Mouse (Mus musculus) fat pad, adult 2 months (tissue): ENCODE data around the gene Pikfyve.
"Not testable (repeated sequence)": the region's sequence is repeated elsewhere in the genome, so short reads cannot be mapped to it uniquely, and the experiment has no call there.

ENCODE experiments used
- DNase-seq: peaks from one replicate; pipeline ENCODE4 v3.0.0-alpha.2; 2011; ENCODE audit warnings: low read depth, low spot score; ENCODE audit errors: extremely low read depth

The Pikfyve gene

DNA sequence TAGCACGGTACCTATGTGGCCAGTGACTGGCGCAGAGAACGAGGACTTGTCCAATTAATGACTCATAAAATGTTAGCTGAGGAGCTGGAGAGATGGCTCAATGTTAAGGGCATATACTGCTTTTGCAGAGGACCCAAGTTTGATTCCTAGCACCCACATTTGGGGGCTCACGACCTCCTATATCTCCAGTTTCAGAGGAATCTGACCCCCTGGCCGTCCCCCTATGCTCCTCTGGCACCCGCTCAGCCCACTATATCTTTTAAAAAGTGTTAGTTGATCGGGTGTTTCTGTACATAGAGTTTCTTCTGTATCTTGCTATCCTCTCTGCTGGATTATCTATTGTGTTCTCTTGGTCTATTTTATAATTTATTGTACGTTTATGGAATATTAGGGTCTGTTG, 1.5 kb upstream of the Pikfyve start:
- DNase-seq, result no peak

DNA sequence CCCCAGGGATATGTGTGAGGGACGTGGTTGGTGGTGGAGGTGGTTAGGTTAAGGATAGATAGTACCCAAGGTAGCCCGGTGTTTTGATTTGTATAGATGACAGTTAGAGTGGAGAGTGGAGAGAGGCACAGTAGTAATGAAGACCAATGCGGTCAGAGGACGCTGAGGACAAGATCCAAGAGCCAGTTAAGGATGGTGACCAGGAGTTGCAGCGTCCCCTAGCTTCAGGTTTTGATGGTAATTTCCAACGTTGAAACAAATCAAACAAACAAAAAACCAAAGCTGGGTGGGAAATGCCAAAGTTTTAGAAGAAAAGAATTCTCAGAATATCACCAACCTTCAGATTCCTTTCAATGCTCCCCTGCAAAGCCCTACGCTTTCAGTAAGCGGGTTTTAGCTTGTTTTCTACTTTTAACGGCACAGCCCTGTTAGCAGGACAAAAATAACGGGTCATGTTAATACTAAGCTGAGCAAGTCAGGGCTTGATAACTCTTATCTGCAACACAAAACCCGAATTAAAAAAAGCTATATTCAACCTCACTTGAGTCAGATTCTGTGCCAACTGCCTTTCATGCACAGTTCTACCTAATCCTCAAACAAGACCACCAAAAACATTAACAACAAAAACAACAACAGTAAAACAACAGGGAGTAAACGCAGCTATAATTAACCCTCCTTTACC, 818 bp upstream of the Pikfyve start:
- DNase-seq, result no peak

DNA sequence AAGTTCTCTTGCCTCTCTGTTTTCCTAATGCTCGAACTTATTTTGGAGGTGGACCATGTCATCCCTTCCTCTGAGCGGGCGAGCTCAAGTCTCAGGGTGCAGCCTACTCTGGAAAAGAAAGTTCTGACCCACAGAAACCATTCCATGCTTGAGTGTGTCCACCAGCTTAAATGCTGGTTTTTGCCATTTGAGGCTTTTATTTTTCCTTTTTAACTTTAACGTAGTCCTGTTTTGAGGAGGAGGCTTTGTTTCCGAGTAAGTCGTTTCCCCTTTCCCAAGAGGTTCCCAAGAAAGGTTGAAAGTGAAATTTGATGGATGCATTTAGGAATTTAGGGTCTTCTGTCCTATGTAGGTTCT, 569 bp downstream of the Pikfyve start:
- DNase-seq, result no peak

DNA sequence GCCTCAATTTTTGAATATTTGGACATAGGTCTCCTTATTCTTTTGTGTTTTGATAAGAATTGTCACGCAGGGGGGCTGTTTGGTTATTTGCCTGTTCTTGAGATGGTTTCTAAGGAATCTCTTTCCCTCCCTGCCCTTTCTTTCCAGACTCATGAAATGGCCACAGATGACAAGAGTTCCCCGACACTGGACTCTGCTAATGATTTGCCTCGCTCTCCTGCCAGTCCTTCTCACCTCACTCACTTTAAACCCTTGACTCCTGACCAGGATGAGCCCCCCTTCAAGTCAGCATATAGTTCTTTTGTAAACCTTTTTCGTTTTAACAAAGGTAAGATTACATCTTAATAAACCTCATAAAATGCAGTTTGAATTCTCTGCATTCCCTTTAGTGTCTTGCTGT, 3.7 kb downstream of the Pikfyve start:
- no peak for DNase-seq

DNA sequence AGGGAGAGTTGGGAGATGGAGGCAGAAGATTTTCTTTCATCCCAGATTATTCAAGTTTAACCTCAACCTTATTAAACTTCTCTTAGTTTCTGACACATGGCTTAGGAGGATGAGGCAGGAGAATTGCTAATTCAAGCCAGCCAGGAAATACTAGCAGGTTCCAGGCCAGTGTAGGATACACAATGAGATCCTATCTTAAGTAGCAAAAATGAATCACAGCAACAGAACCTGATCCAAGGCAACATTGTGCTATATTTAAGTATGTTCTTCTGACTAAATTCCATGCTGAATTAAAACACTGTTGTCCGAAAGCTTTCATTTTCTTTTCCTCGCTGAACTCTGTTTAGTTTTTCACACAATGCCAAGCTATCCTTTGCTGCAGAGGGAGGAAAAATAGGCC, 6.7 kb downstream of the Pikfyve start:
- no peak for DNase-seq

DNA sequence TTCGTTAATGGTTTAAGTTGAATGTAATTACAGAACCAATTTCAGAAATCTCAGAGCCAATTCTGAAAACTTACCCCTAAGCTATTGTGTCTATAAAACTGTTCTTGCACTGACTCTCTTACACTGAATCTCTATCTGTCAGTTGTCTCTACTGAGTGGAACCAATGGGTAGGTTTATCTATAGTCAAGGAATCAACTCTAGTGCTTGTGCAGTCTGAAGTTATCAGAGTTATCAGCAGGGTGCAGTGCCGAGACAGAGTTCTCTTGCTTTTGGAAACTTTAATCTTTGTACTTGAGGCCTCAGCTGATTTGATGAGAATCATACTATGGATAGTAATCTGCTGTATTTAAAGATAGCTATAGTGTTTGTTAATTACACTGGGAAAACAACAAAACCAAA, 11.9 kb downstream of the Pikfyve start:
- DNase-seq, result no peak

DNA sequence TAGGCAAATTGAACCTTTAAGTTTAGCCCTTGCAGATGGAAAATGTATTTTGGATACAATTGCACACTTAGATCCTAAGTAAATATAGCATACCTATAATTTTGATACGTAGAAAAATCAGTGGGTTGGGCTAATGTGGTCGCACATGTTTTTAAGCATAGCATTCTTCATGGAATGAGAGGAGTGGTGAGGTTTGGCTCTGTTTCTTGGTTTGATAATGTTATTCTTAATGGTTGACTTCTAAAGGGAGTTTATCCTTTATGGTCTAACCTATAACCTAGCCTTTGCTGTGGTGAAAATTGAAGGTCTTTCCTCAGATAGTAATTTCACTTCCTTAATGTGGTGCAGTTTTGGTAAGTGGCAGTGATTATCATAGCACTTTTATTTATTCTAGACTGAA, 12.4 kb downstream of the Pikfyve start:
- DNase-seq, result no peak

DNA sequence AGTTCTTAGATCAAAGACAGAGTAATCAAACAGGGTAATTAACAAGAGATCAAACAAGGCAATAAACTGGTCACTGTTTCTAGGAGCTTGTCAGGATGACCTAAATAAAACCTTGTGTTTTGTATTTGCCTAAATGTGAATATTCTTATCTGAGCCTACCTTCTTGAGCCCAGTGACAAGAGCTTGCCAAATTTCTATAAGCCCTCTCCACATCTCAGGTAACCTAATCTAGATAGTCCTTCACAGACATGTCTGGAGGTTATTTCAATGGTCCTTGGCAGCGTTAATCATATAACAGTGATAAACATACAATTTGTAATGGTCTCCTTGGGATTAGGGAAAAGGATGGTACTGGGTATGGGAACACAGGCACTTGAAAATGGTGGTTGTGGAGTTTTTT, 17.8 kb downstream of the Pikfyve start:
- no peak for DNase-seq

DNA sequence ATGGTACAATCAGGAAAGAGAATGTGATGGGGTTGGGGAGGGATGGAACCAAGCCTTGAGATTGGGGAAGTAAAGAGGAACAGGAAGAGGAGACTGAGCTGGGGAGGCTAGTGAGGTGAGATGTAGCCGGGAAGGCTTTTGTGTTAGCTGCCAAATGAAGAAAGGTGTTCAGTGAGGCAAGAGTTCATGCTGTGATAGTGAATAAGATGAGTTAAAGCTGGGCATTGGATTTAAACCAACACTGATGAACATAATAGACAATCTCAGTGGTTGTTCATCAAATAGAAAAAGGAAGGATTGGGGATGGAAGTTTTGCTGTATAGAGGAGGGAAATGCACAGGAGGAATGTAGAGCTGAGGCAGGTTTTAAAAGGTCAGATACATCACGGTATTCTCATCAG, 26.7 kb downstream of the Pikfyve start:
- DNase-seq, result no peak

DNA sequence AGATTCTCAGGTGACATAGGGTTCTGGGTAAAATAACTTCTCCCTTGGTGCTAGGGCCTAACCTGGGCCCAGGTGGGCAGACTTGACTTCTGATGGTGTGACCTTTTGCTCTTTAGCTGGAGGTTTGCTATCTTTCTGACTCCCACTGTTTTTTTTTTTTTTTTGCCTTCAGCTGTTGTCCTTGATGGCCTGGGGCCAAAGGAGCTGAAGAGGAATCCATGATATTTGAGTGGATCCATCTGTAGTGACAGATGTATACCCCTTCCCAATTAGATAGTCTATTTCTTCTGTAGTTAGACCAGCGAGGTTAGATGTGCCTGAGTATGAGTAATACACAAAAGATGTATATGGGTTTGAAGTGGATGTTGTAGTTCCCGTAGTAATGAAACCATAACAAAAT, 31.1 kb downstream of the Pikfyve start:
- no peak for DNase-seq

DNA sequence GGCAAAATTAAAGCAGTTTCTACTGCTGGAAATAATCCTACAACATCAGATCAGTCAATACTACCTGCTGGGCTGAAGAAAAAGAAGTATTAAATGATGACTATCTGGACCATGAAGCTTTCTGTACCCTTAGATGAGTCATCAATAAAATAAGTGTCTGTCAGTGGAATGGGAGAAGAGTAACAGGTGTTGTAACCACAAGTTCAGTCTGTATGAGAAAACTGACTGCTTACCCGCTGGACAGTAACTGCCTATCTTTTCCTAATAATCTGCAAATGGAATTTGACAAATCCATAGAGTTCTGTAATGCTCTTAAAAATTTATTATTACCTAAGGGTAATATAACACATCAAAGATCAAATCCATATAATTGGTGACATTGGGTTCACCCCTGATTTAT, 31.5 kb downstream of the Pikfyve start:
- no peak for DNase-seq

DNA sequence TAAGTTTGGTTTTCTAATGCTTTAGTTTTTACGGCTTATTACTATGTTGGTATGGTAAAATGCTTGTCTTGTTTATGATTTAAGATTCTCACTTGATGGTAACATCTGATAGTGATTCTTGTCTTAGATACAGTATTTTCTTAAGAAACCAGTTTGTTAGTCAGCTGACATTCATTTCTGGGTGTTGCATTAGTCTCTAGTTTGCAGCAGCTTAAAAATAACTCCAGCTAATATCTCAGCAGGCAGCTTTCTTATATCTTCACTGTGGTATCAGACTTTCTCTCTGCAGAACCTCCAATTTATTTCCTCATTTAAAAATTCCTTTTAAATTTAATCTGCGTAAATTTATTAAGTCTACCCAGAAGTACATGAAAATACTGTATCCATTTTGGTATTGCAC, 37.2 kb downstream of the Pikfyve start:
- DNase-seq, result no peak

DNA sequence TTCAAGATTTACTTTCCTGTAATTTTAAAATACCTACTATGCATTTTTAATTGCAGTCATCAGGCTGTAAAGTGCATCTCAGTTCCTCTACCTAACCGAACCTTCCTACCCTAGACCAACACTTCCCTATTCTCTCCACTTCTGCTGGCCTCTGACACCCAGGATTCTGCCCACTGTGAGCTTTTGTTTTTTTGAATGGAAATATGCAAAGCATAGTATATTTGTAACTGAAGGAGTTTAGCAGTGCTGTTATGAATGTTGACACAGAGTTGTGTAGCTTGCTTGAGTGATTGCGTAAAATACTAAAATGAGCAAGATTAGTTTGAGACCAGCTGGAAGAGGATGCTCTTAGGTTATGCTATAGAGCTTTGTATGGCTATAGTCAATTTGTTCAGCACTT, 41.2 kb downstream of the Pikfyve start:
- DNase-seq, result no peak

DNA sequence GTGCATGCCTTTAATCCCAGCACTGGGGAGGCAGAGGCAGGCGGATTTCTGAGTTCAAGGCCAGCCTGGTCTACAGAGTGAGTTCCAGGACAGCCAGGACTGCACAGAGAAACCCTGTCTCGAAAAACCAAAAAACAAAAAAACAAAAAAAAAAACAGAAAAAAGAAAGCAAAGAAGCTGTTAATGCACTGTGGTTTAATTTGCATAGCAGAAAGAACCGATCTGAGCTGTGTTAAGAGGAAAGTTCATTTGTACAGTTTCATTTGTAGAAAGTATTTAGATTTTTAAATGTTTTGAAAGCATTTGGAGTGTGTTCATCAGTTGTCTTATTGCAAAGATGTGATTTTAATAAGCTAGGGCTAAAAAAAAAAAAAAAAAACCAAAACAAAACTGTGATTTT, 43.3 kb downstream of the Pikfyve start:
- not testable (repeated sequence) for DNase-seq

DNA sequence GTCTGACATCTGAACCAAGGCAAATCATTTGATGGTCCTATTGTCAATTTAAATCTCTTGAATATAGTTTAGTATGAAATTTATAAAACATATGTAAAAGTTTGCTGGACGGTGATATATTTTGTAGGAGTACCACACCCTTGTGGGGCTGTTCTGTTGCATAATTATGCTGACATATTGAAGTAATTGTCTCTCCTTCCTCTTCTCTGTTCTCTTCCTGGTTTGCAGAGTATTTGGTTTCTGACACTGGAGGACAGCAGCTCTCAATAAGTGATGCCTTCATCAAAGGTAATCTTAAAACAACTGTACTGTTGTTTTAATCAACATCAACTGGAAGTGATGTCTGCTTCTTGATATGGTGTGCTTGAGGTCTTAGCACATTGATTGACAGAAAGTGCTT, 44.1 kb downstream of the Pikfyve start:
- no peak for DNase-seq

DNA sequence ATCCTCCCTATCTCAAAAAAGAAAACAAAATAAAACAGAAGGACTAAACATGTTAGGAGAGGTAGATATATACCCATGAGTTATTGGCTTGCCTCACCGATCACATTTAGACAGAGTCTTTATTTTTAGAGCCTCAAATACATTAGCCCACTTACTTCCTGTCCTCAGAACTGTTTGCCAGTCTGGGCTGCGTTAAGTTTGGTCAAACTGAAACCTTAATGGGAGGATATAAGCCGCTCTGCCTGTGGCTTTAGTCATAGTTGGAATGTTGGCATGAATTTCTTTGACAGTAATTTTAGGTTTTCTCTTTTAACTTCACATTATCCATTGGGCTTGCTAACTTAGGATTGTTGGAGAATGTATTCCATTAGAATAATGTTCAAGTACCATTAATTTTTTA, 51.2 kb downstream of the Pikfyve start:
- DNase-seq, result no peak

DNA sequence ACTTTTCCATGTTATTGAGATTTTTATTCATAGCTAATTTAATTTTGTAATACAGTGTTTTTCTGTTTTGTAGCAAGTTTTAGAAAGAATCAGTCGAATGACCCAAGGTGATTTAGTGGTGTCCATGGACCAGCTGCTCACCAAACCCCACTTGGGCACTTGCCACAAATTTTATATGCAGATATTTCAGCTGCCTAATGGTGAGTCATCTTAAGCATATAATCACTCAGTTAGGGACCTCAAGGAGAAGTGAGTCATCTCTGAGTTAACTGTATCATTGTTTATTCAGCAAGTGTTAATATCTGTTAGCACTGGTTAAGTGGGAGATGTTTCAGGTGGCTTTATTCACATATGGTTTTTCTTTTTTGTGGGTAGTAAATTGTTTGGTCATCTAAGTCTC, 59.2 kb downstream of the Pikfyve start:
- no peak for DNase-seq

DNA sequence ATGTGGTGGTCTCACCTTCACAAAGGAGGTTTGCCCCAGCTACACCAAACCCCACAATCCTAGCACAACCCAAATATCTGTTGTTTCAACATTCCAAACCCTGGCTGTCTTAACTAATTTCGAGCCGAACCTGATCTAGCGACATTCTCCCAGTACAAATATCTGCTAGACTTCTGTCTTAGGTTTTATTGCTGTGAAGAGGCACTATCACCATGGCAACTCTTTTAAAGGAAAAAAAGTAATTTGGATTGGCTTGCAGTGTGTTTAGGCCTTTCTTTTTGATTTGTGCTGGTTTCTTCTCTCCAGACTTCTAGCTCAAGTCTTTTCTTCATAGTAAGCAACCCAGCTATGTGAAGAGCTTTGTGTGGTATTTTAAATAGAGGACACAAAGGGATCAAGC, 94.0 kb downstream of the Pikfyve start:
- no peak for DNase-seq

DNA sequence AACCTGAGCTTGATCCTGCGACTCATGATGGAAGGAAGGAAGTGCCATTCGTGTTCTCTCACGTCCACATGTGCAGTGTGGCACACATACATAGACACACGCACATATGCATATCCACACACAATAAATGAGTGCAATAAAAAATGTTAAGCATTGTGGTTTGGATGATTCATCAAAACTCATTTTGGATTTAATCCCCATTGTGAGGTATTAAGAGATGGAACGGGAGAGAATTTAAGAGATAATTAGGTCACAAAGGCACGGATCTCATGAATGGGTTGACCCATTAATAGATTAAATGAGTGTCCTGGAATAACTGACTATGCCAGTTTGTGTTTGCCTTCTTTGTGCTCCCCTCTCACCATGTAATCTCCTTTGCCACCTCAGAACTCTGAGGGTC, 95.3 kb downstream of the Pikfyve start, which contains the start of gene Pth2r:
Gene Pth2r, plus strand, starts transcription at position 301 of the 400 bp plus-strand sequence.
- DNase-seq, result no peak

DNA sequence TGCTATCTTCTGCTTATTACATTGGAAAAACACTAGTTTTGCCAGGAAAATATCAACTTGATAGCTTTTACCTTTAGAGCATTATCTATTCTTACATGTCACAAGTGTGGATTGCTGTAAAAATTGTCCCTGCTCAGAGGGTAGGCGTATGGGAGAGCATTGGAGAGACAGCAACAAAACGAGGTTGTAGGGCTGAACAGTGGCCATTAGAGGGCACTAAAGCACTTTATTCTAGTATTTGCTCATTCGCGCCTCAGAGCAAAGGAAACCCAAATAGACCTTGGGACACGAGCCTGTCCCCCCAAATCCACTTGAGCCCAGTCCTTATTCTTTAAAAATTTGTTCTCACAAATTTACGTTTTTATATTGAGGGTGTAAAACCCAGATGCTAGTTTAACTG, 96.3 kb downstream of the Pikfyve start:
- no peak for DNase-seq

DNA sequence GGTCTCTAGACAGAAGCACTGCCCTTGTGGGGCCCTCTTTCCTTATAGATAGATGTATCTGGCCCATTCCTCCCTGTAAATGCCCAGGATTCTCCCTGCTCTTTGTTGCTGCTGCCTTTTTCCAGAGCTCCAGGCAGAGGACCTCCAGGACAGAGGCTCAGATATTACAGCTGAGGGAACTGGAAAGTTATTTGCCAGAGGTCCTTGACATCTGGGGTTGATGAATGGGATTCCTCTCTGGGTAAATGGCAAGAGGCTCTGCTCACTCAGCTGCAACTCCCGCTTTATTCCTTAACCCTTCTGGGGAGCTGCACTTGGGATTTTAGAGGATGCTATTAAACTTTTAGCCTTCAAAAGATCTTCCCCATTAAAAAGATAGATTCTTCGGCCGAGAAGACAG, 122.0 kb downstream of the Pikfyve start:
- DNase-seq, result no peak

DNA sequence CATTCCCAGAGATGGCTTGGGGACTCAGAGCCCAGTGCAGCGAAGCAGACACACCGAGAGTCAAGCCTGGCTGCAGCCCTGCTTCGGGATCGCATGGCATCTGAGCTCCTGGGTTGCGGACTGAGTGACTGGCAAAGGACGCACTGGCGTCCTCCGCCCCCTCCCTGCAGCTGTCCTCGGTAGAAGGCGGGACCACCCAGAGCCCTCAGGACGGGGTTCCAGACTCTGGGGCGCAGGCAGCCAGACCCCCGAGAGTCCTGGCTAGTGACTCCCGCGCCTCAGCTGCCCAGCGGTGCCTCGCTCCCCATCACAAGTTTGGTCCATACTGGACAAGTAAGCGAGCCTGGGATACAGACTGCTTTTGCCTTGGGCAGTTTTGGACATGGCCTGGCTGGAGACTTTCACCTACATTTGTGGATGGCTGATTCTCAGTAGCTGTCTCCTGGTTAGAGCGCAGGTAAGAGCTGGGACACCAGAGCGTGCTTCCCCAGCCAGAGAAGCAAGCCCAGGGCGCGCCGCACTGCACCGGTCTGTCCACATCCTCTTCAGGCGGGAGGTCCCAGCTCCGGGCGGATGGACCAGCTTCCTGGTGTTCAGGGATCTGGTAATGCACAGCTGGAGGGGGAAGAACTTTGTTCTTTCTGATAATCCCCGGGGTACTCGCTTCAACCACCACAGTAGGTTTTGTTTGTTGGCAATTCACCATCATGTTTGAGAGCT, 124.9 kb downstream of the Pikfyve start:
- DNase-seq, result no peak

DNA sequence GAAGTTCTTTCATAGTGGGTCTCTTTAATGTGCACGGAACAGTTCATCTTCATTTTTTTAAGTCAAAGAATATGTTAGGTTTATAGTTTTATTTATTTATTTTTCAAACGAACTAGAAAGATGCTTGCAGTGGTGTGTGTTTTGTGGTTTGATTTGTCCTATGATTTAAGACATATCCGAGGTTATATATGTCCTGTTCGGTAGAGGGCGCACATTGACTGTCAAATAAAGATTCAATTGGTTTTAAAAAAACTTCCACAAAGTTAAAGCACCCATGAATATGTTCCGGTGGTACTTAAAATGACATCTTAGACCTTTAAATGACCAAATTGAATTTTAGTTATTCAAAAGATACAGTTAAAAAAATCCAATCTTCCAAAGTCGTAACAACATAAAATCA, 125.6 kb downstream of the Pikfyve start:
- no peak for DNase-seq
